Mouse (Mus musculus) CH12.LX (cell line): ENCODE results near the gene Zmynd8. TPM values are rescaled to one million over a fixed set of nuclear protein-coding genes. Genes with fewer than 3 reads are reported as not detected.

Experiments used
- DNase-seq: peaks from one replicate; pipeline ENCODE4 v3.0.0-alpha.2; 2013; ENCODE audit errors: extremely low read depth
- H3K27ac ChIP-seq: 2 replicates; pipeline ENCODE4 v1.5.1; 2012; ENCODE audit warnings: low read depth, mild to moderate bottlenecking, control low read depth, moderate library complexity; ENCODE audit not compliant: insufficient read depth
- H3K27me3 ChIP-seq: replicated peaks from 2 replicates; pipeline ENCODE3; 2012; ENCODE audit warnings: inconsistent platforms
- H3K36me3 ChIP-seq, 2 experiments: replicated peaks in 1 of 2; 2 replicates each; pipeline versions ENCODE3 to v1.6.1; 2012; ENCODE audit warnings: inconsistent platforms in 1 of 2, low read length in 1 of 2, mild to moderate bottlenecking in 1 of 2, mixed read lengths in 1 of 2, moderate library complexity in 1 of 2; ENCODE audit not compliant: control insufficient read depth in 1 of 2, insufficient read depth in 1 of 2
- H3K4me1 ChIP-seq, 2 experiments: 2 replicates each; pipeline ENCODE4 v1.6.1; 2012; ENCODE audit warnings: inconsistent platforms in 1 of 2, moderate library complexity in 1 of 2; ENCODE audit not compliant: insufficient read depth in 2 of 2, control insufficient read depth in 1 of 2
- H3K4me2 ChIP-seq: 2 replicates; pipeline ENCODE4 v1.6.1; 2012; ENCODE audit warnings: low read depth, mild to moderate bottlenecking, control low read depth; ENCODE audit not compliant: poor library complexity, insufficient read depth, severe bottlenecking
- H3K4me3 ChIP-seq, 3 experiments: fragments of 150-350 bp in 1 of 3; sonication (generic) in 1 of 3; replicated peaks in 1 of 3; 2 replicates each; pipeline versions ENCODE3 to v1.5.1; 2011 to 2012; ENCODE audit warnings: low read depth in 2 of 3, low read length in 2 of 3, mild to moderate bottlenecking in 2 of 3, moderate library complexity in 2 of 3, control low read depth in 1 of 3, improper control_type of control experiment in 1 of 3, inconsistent platforms in 1 of 3, mixed read lengths in 1 of 3; ENCODE audit not compliant: poor library complexity in 1 of 3
- H3K79me2 ChIP-seq: replicated peaks from 2 replicates; pipeline ENCODE4 v1.6.1; 2012; ENCODE audit warnings: mild to moderate bottlenecking, moderate library complexity; ENCODE audit not compliant: control insufficient read depth, poor library complexity, insufficient read depth, severe bottlenecking; ENCODE audit errors: extremely low read depth
- H3K9ac ChIP-seq: 2 replicates; pipeline ENCODE4 v1.6.1; 2012; ENCODE audit warnings: low read depth, mild to moderate bottlenecking, control low read depth, moderate library complexity; ENCODE audit not compliant: insufficient read depth
- H3K9me3 ChIP-seq: replicated peaks from 2 replicates; pipeline ENCODE3; 2012; ENCODE audit warnings: low read length, inconsistent platforms, mixed read lengths
- BHLHE40 ChIP-seq: IDR thresholded peaks from 2 replicates; pipeline ENCODE4 v1.6.1; 2011; ENCODE audit warnings: mild to moderate bottlenecking, low read depth, low read length, improper control_type of control experiment
- CHD1 ChIP-seq: IDR thresholded peaks from 2 replicates; pipeline ENCODE4 v1.6.1; 2012; ENCODE audit warnings: low read depth, low read length, improper control_type of control experiment, inconsistent platforms
- CHD2 ChIP-seq: IDR thresholded peaks from 2 replicates; pipeline ENCODE4 v1.6.1; 2011; ENCODE audit warnings: low read length, improper control_type of control experiment
- E2F4 ChIP-seq: IDR thresholded peaks from 2 replicates; pipeline ENCODE4 v1.6.1; 2011; ENCODE audit warnings: low read depth, low read length, improper control_type of control experiment; ENCODE audit not compliant: insufficient replicate concordance
- ELF1 ChIP-seq: IDR thresholded peaks from 2 replicates; pipeline ENCODE4 v1.6.1; 2014; ENCODE audit warnings: low read depth, mild to moderate bottlenecking, inconsistent platforms, low read length, improper control_type of control experiment
- EP300 ChIP-seq: IDR thresholded peaks from 2 replicates; pipeline ENCODE4 v1.6.1; 2011; ENCODE audit warnings: low read length, improper control_type of control experiment
- GABPA ChIP-seq: IDR thresholded peaks from 2 replicates; pipeline ENCODE4 v1.6.1; 2012; ENCODE audit warnings: low read depth, low read length, improper control_type of control experiment, inconsistent platforms; ENCODE audit not compliant: insufficient replicate concordance
- IRF4 ChIP-seq: IDR thresholded peaks from 2 replicates; pipeline ENCODE4 v1.6.1; 2014; ENCODE audit warnings: low read depth, mild to moderate bottlenecking, inconsistent platforms, low read length, improper control_type of control experiment
- JUND ChIP-seq: conservative IDR thresholded peaks from 2 replicates; pipeline ENCODE4 v1.6.1; 2011; ENCODE audit warnings: low read depth, low read length, improper control_type of control experiment
- KAT2A ChIP-seq: IDR thresholded peaks from 2 replicates; pipeline ENCODE4 v1.6.1; 2012; ENCODE audit warnings: low read length, improper control_type of control experiment, inconsistent platforms; ENCODE audit not compliant: insufficient replicate concordance
- MAFK ChIP-seq: IDR thresholded peaks from 2 replicates; pipeline ENCODE4 v1.6.1; 2011; ENCODE audit warnings: low read length, improper control_type of control experiment; ENCODE audit not compliant: insufficient replicate concordance
- MAX ChIP-seq: IDR thresholded peaks from 2 replicates; pipeline ENCODE4 v1.6.1; 2011; ENCODE audit warnings: low read length, improper control_type of control experiment
- MEF2A ChIP-seq: IDR thresholded peaks from 2 replicates; pipeline ENCODE4 v1.6.1; 2014; ENCODE audit warnings: low read depth, mild to moderate bottlenecking, inconsistent platforms, low read length, improper control_type of control experiment, borderline replicate concordance
- NELFE ChIP-seq: IDR thresholded peaks from 2 replicates; pipeline ENCODE4 v1.6.1; 2011; ENCODE audit warnings: low read depth, low read length, improper control_type of control experiment
- NRF1 ChIP-seq: IDR thresholded peaks from 2 replicates; pipeline ENCODE4 v1.6.1; 2014; ENCODE audit warnings: low read depth, mild to moderate bottlenecking, inconsistent platforms, low read length, improper control_type of control experiment, moderate library complexity
- PAX5 ChIP-seq: IDR thresholded peaks from 2 replicates; pipeline ENCODE4 v1.6.1; 2012; ENCODE audit warnings: low read length, inconsistent platforms, mixed read lengths
- POLR2AphosphoS2 ChIP-seq: IDR thresholded peaks from 2 replicates; pipeline ENCODE4 v1.6.1; 2011; ENCODE audit warnings: low read depth, low read length, improper control_type of control experiment
- RAD21 ChIP-seq: IDR thresholded peaks from 2 replicates; pipeline ENCODE4 v1.6.1; 2011; ENCODE audit warnings: low read depth, mild to moderate bottlenecking, low read length, improper control_type of control experiment, moderate library complexity
- RCOR1 ChIP-seq: conservative IDR thresholded peaks from 2 replicates; pipeline ENCODE4 v1.6.1; 2012; ENCODE audit warnings: low read depth, mild to moderate bottlenecking, inconsistent platforms, low read length, improper control_type of control experiment
- SIN3A ChIP-seq: IDR thresholded peaks from 2 replicates; pipeline ENCODE4 v1.6.1; 2012; ENCODE audit warnings: low read length, improper control_type of control experiment, inconsistent platforms
- SMC3 ChIP-seq: IDR thresholded peaks from 2 replicates; pipeline ENCODE4 v1.6.1; 2011; ENCODE audit warnings: low read depth, low read length, improper control_type of control experiment
- TCF12 ChIP-seq: IDR thresholded peaks from 2 replicates; pipeline ENCODE4 v1.6.1; 2014; ENCODE audit warnings: low read depth, mild to moderate bottlenecking, inconsistent platforms, low read length, improper control_type of control experiment
- USF2 ChIP-seq: conservative IDR thresholded peaks from 2 replicates; pipeline ENCODE4 v1.6.1; 2011; ENCODE audit warnings: low read depth, low read length, improper control_type of control experiment
- ZC3H11A ChIP-seq: IDR thresholded peaks from 2 replicates; pipeline ENCODE4 v1.6.1; 2012; ENCODE audit warnings: low read depth, mild to moderate bottlenecking, inconsistent platforms, low read length, improper control_type of control experiment
- ZMIZ1 ChIP-seq: IDR thresholded peaks from 2 replicates; pipeline ENCODE4 v1.6.1; 2012; ENCODE audit warnings: low read depth, mild to moderate bottlenecking, inconsistent platforms, low read length, improper control_type of control experiment
- dilution Hi-C: fragments of 300-500 bp; cut with MboI; formaldehyde crosslinking; loops from 2 replicates; pipeline ENCODE4 v1.14.3; 2020; ENCODE audit warnings: low sequenced_read_pairs; ENCODE audit not compliant: extremely low pct_unique_long_range_greater_than_20kb, extremely low pct_ligation_motif_present
- in situ Hi-C: fragments of 300-500 bp; cut with MboI; formaldehyde crosslinking; loops from 3 replicates; pipeline ENCODE4 v1.14.3; 2019; ENCODE audit warnings: low sequenced_read_pairs, low pct_ligation_motif_present, low pct_unique_long_range_greater_than_20kb, mixed read lengths
- polyA plus RNA-seq: library from polyadenylated mRNA; unstranded; fragments of >175 nt; gene quantifications from 2 replicates; pipeline ENCODE4 v1.2.1, GENCODE M21; 2012; ENCODE audit warnings: low read depth; ENCODE audit not compliant: insufficient read length
- total RNA-seq, 2 experiments: library from RNA; depleted of rRNA; stranded (reverse); fragments of 300-350 nt in 1 of 2; fragments of >200 nt in 1 of 2; gene quantifications; 2 replicates each; pipeline ENCODE4 v1.2.3; 2012 to 2014

Gene Zmynd8
- total and polyA plus RNA-seq, 3 experiments: 33.6 to 84.5 (median 35.1) TPM

GRCm38 (mm10) chr2:165791026-165791425, 107.8 kb downstream of the Zmynd8 start:
- H3K4me3 ChIP-seq: peak overlapping the region in 2 of 3 experiments; percentile 21 to 56
- peaks cover 68 to 83% of the 10 kb centered on the region in 2 experiments for H3K36me3 ChIP-seq
- dilution Hi-C loops (no loop called here), in situ Hi-C loops (loop anchor here (25.0 kb wide), 1 partner anchor 246 kb away; no protein-coding TSS in a partner anchor)
- peak overlapping the region; percentile 90 for H3K4me2 ChIP-seq
- H3K27me3 ChIP-seq: no peaks in the 10 kb centered on the region
- DNase-seq: peak; percentile 65
- peak overlapping the region; percentile 25; the same call in 1 of the 2 replicates for H3K27ac ChIP-seq
- peak overlapping the region; percentile 15 for H3K9ac ChIP-seq
- H3K79me2 ChIP-seq: peaks cover 23% of the 10 kb centered on the region
- TF ChIP-seq CHD2 (peak; percentile 94), POLR2AphosphoS2 (no peak)
- H3K9me3 ChIP-seq: no peaks in the 10 kb centered on the region
- peaks cover 47 to 81% of the 10 kb centered on the region in 2 experiments for H3K4me1 ChIP-seq

- peaks cover 74 to 86% of the 10 kb centered on the region in 2 experiments for H3K36me3 ChIP-seq
- in situ Hi-C loops: loop anchor here (25.0 kb wide), 1 partner anchor 248 kb away; no protein-coding TSS in a partner anchor
- dilution Hi-C loops: no loop called here
Measured at GRCm38 (mm10) chr2:165789667-165790066, 109.1 kb downstream of the Zmynd8 start.

DNA sequence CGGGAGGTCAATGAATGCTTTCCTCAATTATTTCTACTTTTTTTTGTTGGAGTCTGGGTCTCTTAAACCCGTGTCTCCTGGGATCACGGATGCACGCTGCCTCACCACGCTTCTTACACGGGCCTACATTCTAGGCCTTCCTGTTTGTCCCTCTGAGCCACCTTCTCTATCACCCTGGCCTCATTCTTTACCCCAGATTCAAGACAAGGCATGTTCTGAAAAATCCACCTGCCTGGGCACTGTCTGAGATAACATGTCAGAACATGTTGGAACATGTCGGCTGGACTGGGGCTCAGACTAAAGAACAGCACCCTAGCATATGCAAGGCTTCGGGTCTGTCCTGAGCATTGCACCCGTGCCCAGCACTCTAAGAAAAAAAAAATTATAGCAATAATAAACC, 110.0 kb downstream of the Zmynd8 start:
- Histone ChIP-seq H3K9ac (peak overlapping the region; percentile 46), H3K27me3 (no peaks in the 10 kb centered on the region), H3K36me3 (peaks cover 73 to 88% of the 10 kb centered on the region in 2 experiments), H3K27ac (peak overlapping the region; percentile 98), H3K79me2 (peaks cover 23% of the 10 kb centered on the region), H3K4me1 (peaks cover 43 to 71% of the 10 kb centered on the region in 2 experiments), H3K9me3 (no peaks in the 10 kb centered on the region), H3K4me2 (0 out of 2 replicates have a peak overlapping the region, but pooled peaks have one; percentile 8), H3K4me3 (peak overlapping the region in 1 of 3 experiments; percentile 39)
- peak; percentile 70 for DNase-seq
- in situ Hi-C loops: loop anchor here (25.0 kb wide), 1 partner anchor 249 kb away; no protein-coding TSS in a partner anchor
- dilution Hi-C loops: no loop called here
- TF ChIP-seq BHLHE40 (peak; percentile 68), RAD21 (no peak), GABPA (no peak), MAFK (no peak), CHD1 (peak; percentile 100), TCF12 (peak; percentile 89), JUND (no peak), ELF1 (peak; percentile 42; the same call in 1 of the 2 replicates), EP300 (peak; percentile 75; the same call in 1 of the 2 replicates), NRF1 (no peak), CHD2 (no peak), ZMIZ1 (no peak), NELFE (no peak), RCOR1 (no peak), MEF2A (peak; percentile 78), ZC3H11A (no peak), SIN3A (no peak), E2F4 (no peak), PAX5 (no peak), IRF4 (peak; percentile 91)

More at GRCm38 (mm10) chr2:165789667-165790066, 109.1 kb downstream of the Zmynd8 start:
- H3K27me3 ChIP-seq: no peaks in the 10 kb centered on the region
- no peak overlapping the region for H3K9ac ChIP-seq
- DNase-seq: no peak
- peaks cover 23% of the 10 kb centered on the region for H3K79me2 ChIP-seq
- H3K4me3 ChIP-seq: no peak overlapping the region
- no peak overlapping the region for H3K4me2 ChIP-seq
- H3K4me1 ChIP-seq: peaks cover 50 to 80% of the 10 kb centered on the region in 2 experiments
- peak overlapping the region; percentile 98 for H3K27ac ChIP-seq
- H3K9me3 ChIP-seq: no peaks in the 10 kb centered on the region
- TF ChIP-seq RAD21 (no peak), BHLHE40 (no peak), CHD2 (no peak), EP300 (no peak), MAX (no peak), CHD1 (no peak), USF2 (no peak), ELF1 (no peak), SMC3 (no peak), KAT2A (no peak), POLR2AphosphoS2 (no peak)
- TF ChIP-seq, all 38 proteins: peak for 0
